Mouse (Mus musculus): ENCODE data around the gene Fryl. TPM values are rescaled to one million over a fixed set of nuclear protein-coding genes. Genes with fewer than 3 reads are reported as not detected.

Fryl gene
- polyA plus RNA-seq, 1 experiment = 72.3 TPM

DNA sequence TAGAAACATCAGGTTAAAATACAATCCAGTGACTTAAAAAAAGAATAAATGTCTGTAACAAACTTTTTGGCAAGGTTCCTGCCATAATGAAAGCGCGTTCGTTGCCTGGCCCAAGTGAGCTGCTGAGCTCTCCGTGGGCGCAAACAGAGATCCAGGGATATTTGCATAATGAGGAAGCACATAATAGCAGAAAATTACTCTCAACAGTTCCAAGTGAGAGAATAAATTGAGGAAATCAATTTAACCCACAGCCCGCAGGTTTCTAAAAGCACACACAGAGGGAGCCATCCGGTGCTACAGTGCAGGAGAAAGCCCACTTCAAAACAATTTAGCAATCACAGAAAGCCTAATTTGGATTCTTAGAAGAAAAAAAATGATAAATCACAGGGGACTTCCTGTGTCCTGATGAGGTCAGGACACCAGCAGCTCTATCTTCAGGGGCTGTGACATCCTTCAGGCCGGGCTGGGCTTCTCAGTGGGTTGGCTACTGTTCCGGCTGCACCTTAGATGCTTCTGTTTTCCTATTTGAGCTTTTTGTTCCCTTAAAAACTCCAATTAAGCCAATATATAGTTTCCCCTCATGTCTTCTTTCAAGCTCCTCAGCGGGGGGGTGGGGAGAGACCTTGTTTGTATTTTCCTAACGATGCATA lies 194.8 kb downstream of the Fryl start:
- Histone ChIP-seq H3K36me3 (ENCODE audit: control insufficient read depth, insufficient read depth, low read length) (peaks cover 39% of the 10 kb centered on the region), H3K27ac (ENCODE audit: insufficient read depth, low read length) (no peak overlapping the region), H3K4me1 (ENCODE audit: control insufficient read depth, insufficient read depth, insufficient read length) (no peaks in the 10 kb centered on the region), H3K27me3 (ENCODE audit: control insufficient read depth, insufficient read depth, low read length) (no peaks in the 10 kb centered on the region), H3K4me3 (ENCODE audit: extremely low read depth, insufficient read depth, insufficient read length) (no peak overlapping the region)
- 92% methylated on average over 11 of the region's 11 CpGs for WGBS
- TF ChIP-seq CTCF (IDR thresholded peaks at IDR 0.05; ENCODE audit: extremely low read depth, insufficient read depth, insufficient read length, insufficient replicate concordance) (no peak), POLR2A (IDR thresholded peaks at IDR 0.05; ENCODE audit: low read depth, low read length) (no peak)
- DNase-seq (ENCODE audit: low read depth in 1 of 2, low spot score in 2 of 2) = no peak

DNA sequence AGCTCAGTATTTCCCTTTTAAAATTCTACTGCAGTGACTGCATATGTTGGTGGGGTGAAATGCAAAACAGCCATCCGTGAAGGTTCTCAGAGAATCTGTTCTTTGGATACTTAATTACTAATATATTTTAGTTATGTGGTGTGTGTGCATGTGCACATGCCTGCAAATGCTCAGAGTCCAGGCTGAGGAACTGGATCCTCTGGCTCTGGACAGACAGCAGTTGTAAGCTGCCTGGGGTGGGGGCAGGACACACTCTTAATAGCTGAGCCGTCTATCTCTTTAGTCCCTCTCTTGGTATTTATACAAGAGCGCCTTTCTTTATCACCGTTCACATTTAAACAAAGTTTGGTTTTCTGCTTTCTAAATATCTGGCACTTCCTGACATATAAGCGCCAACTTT lies 199.5 kb downstream of the Fryl start:
- Histone ChIP-seq H3K27ac (ENCODE audit: insufficient read depth, low read length) (no peak overlapping the region), H3K27me3 (ENCODE audit: control insufficient read depth, insufficient read depth, low read length) (no peaks in the 10 kb centered on the region), H3K4me3 (ENCODE audit: extremely low read depth, insufficient read depth, insufficient read length) (no peak overlapping the region), H3K36me3 (ENCODE audit: control insufficient read depth, insufficient read depth, low read length) (peaks cover 52% of the 10 kb centered on the region), H3K4me1 (ENCODE audit: control insufficient read depth, insufficient read depth, insufficient read length) (no peaks in the 10 kb centered on the region)
- TF ChIP-seq CTCF (IDR thresholded peaks at IDR 0.05; ENCODE audit: extremely low read depth, insufficient read depth, insufficient read length, insufficient replicate concordance) = no peak
- TF ChIP-seq POLR2A (IDR thresholded peaks at IDR 0.05; ENCODE audit: low read depth, low read length) = no peak
- WGBS = 96% methylated on average over 5 of the region's 5 CpGs
- no peak for DNase-seq (ENCODE audit: low read depth in 1 of 2, low spot score in 2 of 2)

DNA sequence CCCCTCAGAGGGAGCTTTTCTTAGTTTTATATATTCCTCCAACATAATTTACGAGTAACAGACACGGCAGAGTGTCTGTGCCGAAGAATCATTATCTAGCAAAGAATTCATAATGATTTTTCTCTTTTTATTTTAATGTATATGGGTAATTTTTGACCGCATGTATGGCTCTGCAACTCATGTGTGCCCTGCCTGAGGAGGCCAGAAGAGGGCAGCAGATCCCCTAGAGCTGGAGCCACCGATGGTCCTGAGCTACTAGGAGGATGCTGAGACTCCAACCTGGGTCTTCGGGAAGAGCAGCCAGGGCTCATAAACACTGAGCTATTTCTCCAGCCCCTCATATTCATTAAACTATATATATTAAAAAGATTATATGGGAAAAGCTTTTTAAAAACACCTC lies 200.0 kb downstream of the Fryl start:
- Histone ChIP-seq H3K27me3 (ENCODE audit: control insufficient read depth, insufficient read depth, low read length) (no peaks in the 10 kb centered on the region), H3K27ac (ENCODE audit: insufficient read depth, low read length) (no peak overlapping the region), H3K4me1 (ENCODE audit: control insufficient read depth, insufficient read depth, insufficient read length) (no peaks in the 10 kb centered on the region), H3K4me3 (ENCODE audit: extremely low read depth, insufficient read depth, insufficient read length) (no peak overlapping the region), H3K36me3 (ENCODE audit: control insufficient read depth, insufficient read depth, low read length) (peaks cover 52% of the 10 kb centered on the region)
- peak; percentile 34; the same call in 1 of the 2 replicates for TF ChIP-seq CTCF (IDR thresholded peaks at IDR 0.05; ENCODE audit: extremely low read depth, insufficient read depth, insufficient read length, insufficient replicate concordance)
- TF ChIP-seq POLR2A (IDR thresholded peaks at IDR 0.05; ENCODE audit: low read depth, low read length) = no peak
- no peak for DNase-seq (ENCODE audit: low read depth in 1 of 2, low spot score in 2 of 2)
- WGBS = 97% methylated on average over 6 of the region's 6 CpGs

DNA sequence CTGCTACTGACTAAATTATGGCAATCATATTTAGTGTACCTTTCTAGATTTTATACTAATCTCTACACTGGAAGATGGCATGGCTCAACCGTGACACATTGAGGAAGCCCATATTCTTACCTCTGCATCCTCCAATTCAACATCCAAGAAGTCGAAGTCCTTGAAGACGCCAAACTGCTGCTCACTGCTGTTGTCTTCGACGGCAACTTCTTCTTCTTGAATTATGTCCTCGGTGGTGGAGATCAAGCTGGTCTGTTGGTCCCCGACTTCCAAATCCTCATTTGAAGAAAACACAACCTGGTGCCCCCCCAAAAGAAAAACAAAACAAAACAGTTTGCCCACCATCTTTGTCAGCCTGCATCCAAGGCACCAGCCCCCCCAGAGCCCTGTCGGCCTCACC lies 202.5 kb downstream of the Fryl start:
- no peak overlapping the region for H3K27ac ChIP-seq (ENCODE audit: insufficient read depth, low read length)
- H3K27me3 ChIP-seq (ENCODE audit: control insufficient read depth, insufficient read depth, low read length) = no peaks in the 10 kb centered on the region
- H3K4me3 ChIP-seq (ENCODE audit: extremely low read depth, insufficient read depth, insufficient read length) = no peak overlapping the region
- H3K36me3 ChIP-seq (ENCODE audit: control insufficient read depth, insufficient read depth, low read length) = peaks cover 66% of the 10 kb centered on the region
- H3K4me1 ChIP-seq (ENCODE audit: control insufficient read depth, insufficient read depth, insufficient read length) = no peaks in the 10 kb centered on the region
- DNase-seq (ENCODE audit: low read depth in 1 of 2, low spot score in 2 of 2) = no peak
- TF ChIP-seq CTCF (IDR thresholded peaks at IDR 0.05; ENCODE audit: extremely low read depth, insufficient read depth, insufficient read length, insufficient replicate concordance) (no peak), POLR2A (IDR thresholded peaks at IDR 0.05; ENCODE audit: low read depth, low read length) (no peak)
- 96% methylated on average over 8 of the region's 8 CpGs for WGBS

DNA sequence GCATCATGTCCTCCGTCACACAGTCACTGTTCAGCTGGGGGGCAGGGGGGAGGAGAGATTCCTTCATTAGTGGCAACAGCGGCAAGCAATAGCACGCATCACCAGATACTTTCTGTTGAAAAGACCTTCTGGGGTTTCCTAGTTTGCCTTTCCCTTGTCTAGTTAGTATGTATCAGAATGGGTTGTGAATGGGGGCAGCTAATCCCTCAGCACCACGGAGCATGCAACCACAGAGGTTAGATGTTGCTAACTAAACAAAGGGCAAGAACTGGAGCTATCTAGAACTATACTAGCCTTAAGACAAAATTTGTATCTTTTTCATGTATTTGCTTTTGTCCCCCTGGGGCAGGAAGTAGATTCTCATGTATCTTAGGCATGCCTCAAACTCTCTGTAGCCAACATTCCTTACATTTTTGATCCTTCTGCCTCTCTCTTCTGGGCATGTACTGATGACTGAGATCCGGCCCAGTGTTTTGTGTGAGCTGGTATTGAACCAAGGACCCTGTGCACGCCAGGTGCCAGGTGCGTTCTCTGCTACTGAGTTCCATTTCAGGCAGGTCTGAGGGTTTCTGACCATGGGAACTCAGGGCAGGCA lies 208.7 kb downstream of the Fryl start:
- H3K4me3 ChIP-seq (ENCODE audit: extremely low read depth, insufficient read depth, insufficient read length) = no peak overlapping the region
- 97% methylated on average over 7 of the region's 7 CpGs for WGBS
- TF ChIP-seq CTCF (IDR thresholded peaks at IDR 0.05; ENCODE audit: extremely low read depth, insufficient read depth, insufficient read length, insufficient replicate concordance) (no peak), POLR2A (IDR thresholded peaks at IDR 0.05; ENCODE audit: low read depth, low read length) (no peak)
- no peak overlapping the region for H3K27ac ChIP-seq (ENCODE audit: insufficient read depth, low read length)
- peaks cover 66% of the 10 kb centered on the region for H3K36me3 ChIP-seq (ENCODE audit: control insufficient read depth, insufficient read depth, low read length)
- H3K27me3 ChIP-seq (ENCODE audit: control insufficient read depth, insufficient read depth, low read length) = no peaks in the 10 kb centered on the region
- DNase-seq (ENCODE audit: low read depth in 1 of 2, low spot score in 2 of 2) = no peak
- no peaks in the 10 kb centered on the region for H3K4me1 ChIP-seq (ENCODE audit: control insufficient read depth, insufficient read depth, insufficient read length)

DNA sequence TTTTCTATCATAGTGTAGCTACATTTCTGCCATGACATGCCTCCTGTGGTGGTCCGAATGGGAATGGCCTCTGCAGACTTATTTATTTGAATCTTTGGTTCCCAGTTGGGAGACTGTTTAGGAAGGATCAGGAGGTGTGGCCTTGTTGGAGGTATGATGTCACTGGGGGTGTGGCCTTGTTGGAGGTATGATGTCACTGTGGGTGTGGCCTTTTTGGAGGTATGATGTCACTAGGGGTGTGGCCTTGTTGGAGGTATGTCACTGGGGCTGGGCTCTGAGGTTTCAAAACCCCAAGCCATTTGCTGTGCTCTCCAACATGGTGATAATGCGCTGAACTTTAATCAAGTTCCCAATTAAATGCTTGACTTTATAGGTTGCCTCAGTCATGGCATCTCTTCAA lies 212.4 kb downstream of the Fryl start:
- WGBS = 100% methylated on average over 2 of the region's 2 CpGs
- H3K27ac ChIP-seq (ENCODE audit: insufficient read depth, low read length) = no peak overlapping the region
- no peaks in the 10 kb centered on the region for H3K4me1 ChIP-seq (ENCODE audit: control insufficient read depth, insufficient read depth, insufficient read length)
- H3K36me3 ChIP-seq (ENCODE audit: control insufficient read depth, insufficient read depth, low read length) = peaks cover 40% of the 10 kb centered on the region
- no peak for DNase-seq (ENCODE audit: low read depth in 1 of 2, low spot score in 2 of 2)
- H3K4me3 ChIP-seq (ENCODE audit: extremely low read depth, insufficient read depth, insufficient read length) = no peak overlapping the region
- H3K27me3 ChIP-seq (ENCODE audit: control insufficient read depth, insufficient read depth, low read length) = no peaks in the 10 kb centered on the region
- TF ChIP-seq POLR2A (IDR thresholded peaks at IDR 0.05; ENCODE audit: low read depth, low read length) = no peak
- TF ChIP-seq CTCF (IDR thresholded peaks at IDR 0.05; ENCODE audit: extremely low read depth, insufficient read depth, insufficient read length, insufficient replicate concordance) = no peak

DNA sequence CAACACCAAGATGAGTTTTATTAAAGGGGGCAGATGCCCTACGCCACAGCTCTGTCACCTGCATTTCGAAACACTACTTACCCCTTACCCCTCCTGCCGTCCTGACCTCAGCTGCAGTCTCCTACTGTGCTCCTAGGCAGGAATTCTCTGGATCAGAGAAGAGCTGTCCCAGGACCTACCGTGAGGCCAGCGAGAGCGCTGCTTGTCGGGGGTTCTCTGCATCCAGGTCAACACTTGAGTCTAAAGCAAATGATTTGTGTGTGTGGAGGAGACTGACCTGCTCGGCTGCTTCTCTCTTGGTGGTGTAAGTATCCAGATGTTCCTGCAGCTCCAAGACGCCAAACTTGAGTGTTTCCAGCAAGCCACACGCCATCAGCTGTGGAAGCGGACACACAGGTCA lies 223.9 kb downstream of the Fryl start:
- Histone ChIP-seq H3K4me1 (ENCODE audit: control insufficient read depth, insufficient read depth, insufficient read length) (no peaks in the 10 kb centered on the region), H3K27me3 (ENCODE audit: control insufficient read depth, insufficient read depth, low read length) (no peaks in the 10 kb centered on the region), H3K27ac (ENCODE audit: insufficient read depth, low read length) (no peak overlapping the region), H3K4me3 (ENCODE audit: extremely low read depth, insufficient read depth, insufficient read length) (no peak overlapping the region), H3K36me3 (ENCODE audit: control insufficient read depth, insufficient read depth, low read length) (peaks cover 44% of the 10 kb centered on the region)
- no peak for TF ChIP-seq POLR2A (IDR thresholded peaks at IDR 0.05; ENCODE audit: low read depth, low read length)
- no peak for TF ChIP-seq CTCF (IDR thresholded peaks at IDR 0.05; ENCODE audit: extremely low read depth, insufficient read depth, insufficient read length, insufficient replicate concordance)
- 92% methylated on average over 11 of the region's 11 CpGs for WGBS
- no peak for DNase-seq (ENCODE audit: low read depth in 1 of 2, low spot score in 2 of 2)

All from spleen, adult 2 months (tissue).